Mouse (Mus musculus): ENCODE measurements around the gene Myo5a.
"Not testable (repeated sequence)": the region's sequence is repeated elsewhere in the genome, so short reads cannot be mapped to it uniquely, and the experiment has no call there.

The Myo5a gene

DNA sequence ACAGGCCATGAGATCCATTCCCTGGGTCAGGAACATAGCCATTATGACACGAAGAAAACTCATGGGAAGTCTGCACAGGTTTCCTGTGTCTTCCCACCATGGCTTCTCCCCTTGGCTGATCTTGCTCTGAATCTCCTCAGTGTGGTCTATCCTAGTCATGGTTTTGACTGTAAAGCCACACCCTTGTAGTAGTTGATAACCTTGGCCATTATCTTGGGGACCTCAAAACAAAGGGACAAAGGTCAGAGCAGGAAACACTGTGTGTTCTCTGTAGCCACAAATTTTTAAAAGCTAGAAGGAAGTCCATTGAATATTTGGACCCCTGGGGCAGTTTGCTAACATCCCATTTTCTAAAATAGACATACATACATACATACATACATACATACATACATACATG, 177.5 kb downstream of the Myo5a start:
- DNase-seq (ENCODE audit: low spot score): no peak

DNA sequence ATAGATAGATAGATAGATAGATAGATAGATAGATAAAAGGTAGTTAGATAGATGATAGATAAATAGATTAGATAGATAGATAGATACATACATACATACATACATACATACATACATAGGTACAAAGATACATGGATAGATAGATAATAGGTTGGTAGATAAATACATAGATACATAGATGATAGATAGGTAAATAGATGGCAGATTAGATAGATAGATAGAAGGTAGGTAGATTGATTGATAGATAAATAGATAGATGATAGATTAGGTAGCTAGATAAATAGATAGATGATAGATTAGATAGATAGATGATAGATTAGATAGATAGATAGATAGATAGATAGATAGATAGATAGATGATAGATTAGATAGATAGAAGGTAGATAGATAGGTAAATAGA, 178.1 kb downstream of the Myo5a start:
- no peak for DNase-seq (ENCODE audit: low spot score)

DNA sequence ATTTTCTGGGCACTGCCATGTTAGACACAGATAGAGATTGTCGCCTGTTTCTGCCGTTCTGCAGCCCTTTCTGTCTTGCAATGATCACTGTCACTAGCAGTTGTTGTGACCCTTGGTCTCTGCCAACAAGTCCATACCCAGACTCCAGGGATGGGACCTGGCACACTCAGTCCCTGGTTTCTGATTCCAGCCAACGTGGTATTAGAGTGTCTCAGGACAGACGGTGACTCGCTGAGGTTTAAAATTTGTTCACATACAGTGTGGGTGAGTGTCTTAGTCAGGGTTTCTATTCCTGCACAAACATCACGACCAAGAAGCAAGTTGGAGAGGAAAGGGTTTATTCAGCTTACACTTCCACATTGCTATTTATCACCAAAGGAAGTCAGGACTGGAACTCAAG, 182.3 kb downstream of the Myo5a start:
- not testable (repeated sequence) for DNase-seq (ENCODE audit: low spot score)

DNA sequence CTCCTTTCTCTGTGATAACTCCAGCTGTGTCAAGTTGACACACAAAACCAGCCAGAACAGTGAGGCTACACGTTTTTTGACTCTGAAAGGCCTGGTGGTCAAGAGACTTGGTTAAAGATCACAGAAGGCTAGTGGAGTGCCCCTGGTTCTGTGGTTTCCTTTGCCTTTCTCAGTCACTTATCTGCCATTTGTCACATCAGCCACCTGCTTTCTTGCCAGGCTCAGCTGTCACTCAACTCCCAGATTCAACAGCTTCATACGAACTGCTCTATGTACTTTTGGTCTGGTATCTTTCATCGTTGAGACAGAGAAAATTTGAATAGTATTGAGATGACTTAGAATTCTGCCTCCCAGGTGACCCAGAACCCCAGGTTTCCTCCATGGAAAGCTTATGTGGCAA, 183.0 kb downstream of the Myo5a start:
- no peak for DNase-seq (ENCODE audit: low spot score)

DNA sequence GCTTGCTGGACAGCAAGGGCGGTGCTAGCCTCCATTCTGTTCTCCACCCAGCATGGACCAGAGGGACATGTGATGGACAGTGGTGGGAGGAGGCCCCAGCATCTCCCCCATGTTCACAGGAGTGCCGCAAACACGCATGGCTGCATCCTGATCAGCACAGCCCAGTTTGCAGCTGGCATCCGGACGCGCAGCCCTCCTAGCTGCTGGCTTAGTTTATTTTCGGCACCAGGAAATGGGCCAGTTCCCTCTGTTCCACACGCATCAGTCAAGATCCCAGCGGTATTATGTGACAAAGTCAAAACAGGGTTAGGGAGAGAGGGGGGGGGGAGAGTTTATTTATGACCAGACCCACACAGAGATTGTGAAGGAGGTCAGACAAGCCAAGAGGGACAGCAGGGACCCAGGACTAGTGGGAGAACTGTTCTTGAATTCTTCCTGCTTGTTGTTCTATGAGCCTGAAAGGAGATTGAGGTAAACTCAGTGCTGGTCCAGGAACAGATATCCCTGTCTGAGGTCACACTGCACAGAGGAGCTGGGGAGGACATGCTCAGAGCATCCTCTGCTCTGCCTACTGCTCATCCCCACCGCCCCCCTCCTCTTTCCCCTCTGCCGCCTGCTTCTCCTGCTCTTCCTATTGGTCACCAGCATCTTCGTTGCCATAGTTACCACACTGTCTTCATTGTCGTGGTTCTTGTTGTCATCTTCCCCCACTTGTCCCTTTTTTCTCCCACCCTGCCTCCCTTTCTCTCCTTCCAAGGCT, 183.6 kb downstream of the Myo5a start:
- no peak for DNase-seq (ENCODE audit: low spot score)

DNA sequence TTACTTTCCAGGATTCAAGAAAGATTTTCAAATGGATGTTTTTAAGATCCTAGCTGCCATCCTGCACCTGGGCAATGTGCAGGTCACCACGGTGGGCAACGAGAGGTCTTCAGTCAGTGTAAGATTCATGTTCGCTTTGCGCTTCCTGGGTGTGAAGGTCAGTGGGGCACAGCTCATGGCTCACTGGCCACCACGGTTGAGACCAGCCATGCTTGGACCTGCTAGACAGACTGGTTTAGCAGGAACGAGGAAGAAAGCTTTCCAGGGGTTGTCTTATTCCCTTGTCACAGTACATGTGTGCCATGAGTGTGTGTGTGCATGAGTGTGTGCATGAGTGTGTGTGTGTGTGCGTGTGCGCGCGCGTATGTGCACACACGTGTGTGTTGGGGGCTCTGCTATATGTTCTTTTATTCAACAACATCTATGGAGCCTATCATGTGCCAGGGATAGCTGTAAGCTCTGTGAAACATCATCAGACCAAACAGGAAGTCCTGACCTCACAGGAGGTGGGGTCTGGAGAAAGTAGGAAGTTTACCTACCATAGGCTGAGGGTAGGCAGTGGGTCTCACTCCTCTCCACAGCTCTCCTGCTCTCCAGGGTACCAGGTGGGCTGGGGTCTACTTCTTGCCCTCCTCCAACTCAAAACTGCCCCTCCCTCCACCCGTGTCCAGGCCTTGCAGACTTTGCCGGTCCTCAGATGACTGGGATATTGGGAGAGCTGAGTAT, 185.2 kb downstream of the Myo5a start:
- DNase-seq (ENCODE audit: low spot score): no peak

DNA sequence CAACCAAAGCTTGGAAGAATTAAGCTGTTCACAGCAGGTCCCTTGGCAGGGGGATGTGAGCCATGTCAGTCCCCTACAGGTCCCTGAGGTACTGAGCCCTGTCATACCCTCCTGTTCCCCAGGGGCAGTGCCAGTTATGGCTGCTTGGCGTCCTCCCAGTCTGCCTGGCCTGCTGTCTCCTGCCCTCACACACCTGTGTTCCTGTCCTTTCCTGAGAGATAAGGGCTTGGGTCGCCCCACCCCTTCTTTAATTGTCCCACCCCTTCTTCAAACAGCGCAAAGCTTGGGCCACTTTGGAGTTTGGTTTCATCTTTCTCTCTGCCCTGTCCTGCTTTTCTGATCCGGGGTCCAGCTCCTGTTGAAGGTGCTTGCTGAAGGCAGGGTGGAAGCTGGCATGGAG, 188.0 kb downstream of the Myo5a start:
- DNase-seq (ENCODE audit: low spot score): no peak

DNA sequence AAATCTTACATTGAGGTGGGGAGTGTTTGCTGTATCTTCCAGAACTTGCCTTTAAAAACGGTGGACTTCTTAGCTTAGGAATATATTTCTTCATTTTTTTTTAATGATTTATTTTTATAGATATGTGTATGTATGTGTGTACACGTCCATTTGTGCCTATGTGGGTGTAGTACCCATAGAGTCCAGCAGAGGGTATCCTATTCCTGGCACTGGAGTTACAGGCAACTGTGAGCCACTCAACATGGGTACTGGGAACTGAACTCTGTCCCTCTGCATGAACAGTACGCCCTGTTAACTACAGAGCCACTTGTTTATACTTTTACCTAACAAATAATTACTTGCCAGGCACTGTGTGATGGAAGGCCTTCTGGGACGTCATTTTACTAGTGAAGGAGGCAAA, 188.8 kb downstream of the Myo5a start:
- DNase-seq (ENCODE audit: low spot score): no peak

DNA sequence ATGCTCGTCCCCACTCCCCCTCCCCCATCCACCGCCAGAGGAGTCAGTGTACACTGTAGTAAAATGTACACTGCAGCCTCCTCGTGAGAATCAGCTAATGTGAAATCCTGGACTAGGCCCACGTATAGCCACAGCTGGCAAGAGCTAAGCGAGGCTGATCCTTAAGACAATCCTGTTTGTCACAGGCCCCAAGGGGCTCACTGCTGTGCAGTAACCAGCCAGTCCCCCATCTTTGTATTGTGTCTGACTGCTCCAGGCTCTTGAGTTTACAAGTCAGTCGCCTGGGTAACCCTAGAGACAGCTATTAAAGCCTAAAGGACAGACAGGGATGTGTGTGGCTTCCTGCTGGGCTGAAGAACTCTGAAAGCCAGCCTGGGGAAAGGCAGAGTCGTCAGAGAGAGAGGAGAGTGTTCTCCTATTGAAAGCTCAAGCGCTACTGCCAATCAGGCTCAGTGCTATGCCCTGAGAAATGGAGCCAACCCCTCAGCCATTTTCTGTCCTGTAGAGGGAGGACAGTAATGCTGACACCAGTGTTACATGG, 190.6 kb downstream of the Myo5a start:
- no peak for DNase-seq (ENCODE audit: low spot score)

DNA sequence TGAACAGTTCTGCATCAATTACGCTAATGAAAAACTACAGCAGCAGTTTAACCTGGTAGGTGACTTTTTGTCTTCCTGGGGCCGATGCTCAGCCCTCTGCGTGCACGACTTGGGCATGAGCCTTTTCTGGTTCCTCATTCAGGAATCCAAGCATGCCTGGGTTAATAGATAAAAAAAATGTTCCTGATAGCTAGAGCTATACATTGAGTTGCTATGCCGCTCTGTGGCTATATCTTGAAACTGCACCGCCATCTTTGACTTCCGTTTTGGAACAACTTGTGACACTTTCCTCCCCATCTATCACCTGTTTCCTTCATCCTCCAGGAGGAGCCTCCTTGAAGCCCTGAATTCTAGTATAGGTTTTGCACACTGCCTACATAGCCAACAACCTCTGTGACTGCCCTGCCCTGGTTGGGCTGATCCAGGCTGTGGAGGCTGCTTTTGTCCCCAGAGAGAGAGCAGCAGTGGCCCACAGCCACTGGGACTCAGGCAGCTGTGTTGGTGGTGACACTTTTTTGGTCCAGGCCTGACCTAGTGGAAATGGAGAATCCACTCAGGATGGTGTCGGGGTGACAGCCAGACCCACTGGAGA, 191.5 kb downstream of the Myo5a start:
- no peak for DNase-seq (ENCODE audit: low spot score)

DNA sequence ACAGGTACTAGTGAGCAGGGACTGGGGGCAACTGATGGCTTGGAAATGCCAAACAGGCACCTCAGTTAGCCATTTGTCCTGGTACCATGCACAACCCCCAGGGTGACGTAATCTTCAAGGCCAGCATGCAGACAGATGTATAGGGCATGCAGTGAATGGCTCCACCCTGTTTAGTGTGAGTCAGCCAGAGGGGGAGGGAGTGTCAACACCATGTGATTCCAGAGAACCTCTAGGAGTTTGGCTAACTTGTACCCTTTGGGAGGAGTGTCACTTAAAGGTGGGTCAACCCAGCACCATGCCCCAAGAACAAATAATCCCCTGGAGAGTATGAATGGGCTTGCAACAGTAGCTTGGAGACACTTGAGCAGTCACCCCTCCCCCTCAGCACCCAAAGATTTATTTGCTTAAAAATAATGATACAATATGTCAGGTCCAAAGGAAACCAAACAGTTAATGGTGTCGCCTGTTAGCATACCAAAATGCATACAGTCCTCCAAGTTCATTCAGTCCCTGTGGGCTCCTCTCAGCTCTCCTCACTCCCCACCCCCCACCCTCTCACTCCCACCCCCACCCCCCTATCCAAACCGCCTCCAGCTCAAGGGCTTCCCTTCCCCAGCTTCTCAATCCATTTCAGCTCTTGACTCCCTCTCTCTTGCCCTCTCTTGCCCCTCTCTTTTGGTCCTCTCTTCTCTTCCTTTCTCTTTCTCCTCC, 193.3 kb downstream of the Myo5a start:
- no peak for DNase-seq (ENCODE audit: low spot score)

DNA sequence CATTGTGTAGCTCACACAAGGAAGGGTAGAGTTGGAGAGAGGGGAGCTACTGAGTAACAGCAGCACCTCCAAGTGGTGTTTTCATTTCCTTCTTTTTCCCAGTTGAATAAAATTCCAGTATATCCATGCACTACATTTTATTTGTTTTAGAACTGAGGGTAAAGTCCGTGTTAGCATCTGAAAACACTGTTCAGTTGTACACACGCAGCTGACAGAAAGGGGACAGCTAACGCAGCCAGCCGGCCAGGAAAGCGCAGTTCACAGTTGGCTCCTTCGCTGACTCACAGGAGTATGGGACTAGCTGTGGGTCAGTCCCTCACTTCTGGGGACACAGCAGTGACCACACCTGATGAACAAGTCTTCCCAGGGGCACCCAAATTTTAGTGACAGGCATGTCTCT, 196.3 kb downstream of the Myo5a start:
- DNase-seq (ENCODE audit: low spot score): no peak

DNA sequence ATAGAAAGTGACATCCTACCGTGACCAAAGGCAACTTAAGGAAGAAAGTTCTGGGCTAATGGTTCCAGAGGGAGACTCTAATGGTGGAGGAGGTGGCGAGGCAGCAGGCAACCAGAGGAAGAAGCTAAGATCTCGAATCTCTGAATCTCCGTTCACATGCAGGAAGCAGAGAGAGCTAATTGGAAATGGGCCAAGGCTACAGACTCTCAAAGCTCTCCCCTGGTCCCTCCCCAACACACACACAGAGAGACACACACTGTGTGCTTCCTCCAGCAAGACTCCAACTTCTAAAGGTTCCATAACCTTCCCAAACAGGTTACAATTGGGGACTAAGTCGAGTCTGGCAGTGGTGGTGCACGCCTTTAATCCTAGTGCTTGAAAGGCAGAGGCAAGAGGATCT, 199.6 kb downstream of the Myo5a start:
- DNase-seq (ENCODE audit: low spot score): no peak

DNA sequence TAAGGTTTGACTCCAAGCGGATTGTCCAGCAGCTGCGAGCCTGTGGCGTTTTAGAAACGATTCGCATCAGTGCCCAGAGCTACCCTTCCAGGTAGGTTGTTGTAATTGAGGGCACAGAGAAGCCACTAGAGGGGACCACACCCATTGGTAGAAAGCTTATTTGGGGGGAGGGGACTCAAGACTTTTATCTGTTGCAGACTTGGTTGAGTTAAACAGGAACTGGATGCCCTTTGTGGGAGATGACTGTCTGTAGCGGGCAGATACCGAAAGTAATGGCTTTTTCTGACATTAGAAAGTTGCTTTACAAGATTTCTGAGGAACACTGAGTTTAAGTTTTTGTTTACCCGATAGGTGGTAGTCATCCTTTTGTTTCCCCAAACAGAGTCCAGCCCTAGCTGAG, 200.7 kb downstream of the Myo5a start:
- no peak for DNase-seq (ENCODE audit: low spot score)

Measured in layer of hippocampus, adult 9-10 months (tissue).